Mouse (Mus musculus): ENCODE results near the gene Zkscan1.

DNA sequence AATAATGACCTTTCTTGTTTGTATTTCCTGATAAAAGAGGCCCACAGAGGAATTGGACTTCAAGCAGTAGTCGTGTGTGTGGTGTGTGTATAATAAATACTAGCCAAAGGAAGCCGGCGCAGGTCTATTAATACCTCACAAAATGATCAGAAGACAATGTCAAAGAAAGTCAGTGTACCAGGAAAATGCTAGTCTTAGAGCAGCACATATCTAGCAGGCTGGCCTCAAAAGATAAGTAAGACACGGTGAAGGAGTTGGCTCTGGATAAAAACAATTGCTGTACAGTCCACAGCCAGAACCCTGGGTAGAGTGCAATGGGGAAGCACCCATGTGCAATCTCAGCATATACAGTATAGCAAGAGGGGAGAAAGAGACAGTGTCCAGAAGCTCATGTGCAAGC lies 52.4 kb downstream of the Zkscan1 start:
- TF ChIP-seq POLR2A (IDR thresholded peaks at IDR 0.05; ENCODE audit: borderline replicate concordance, control insufficient read depth, low read depth, low read length) (no peak), CTCF (IDR thresholded peaks at IDR 0.05; ENCODE audit: control insufficient read depth, insufficient read depth, low read length) (no peak)
